Mouse (Mus musculus) small intestine, adult 2 months (tissue): ENCODE results near the gene Sae1. TPM values are rescaled to one million over a fixed set of nuclear protein-coding genes. Genes with fewer than 3 reads are reported as not detected.

Experiments used
- H3K27ac ChIP-seq: fragments of 200-500 bp; 2 replicates; pipeline ENCODE4 v1.5.1; 2012; ENCODE audit warnings: low read depth, low read length, control low read depth, inconsistent platforms; ENCODE audit not compliant: insufficient read depth
- H3K27me3 ChIP-seq: fragments of 200-500 bp; 2 replicates; pipeline ENCODE4 v1.6.1; 2012; ENCODE audit warnings: mild to moderate bottlenecking, moderate library complexity, low read length, inconsistent platforms; ENCODE audit not compliant: control insufficient read depth, insufficient read depth
- H3K36me3 ChIP-seq: fragments of 200-500 bp; 2 replicates; pipeline ENCODE4 v1.6.1; 2012; ENCODE audit warnings: mild to moderate bottlenecking, low read length, control low read depth, inconsistent platforms; ENCODE audit not compliant: control insufficient read depth, insufficient read depth
- H3K4me1 ChIP-seq: fragments of 200-500 bp; 2 replicates; pipeline ENCODE4 v1.6.1; 2012; ENCODE audit warnings: low read length, inconsistent platforms, mixed read lengths; ENCODE audit not compliant: control insufficient read depth, insufficient read depth, insufficient read length
- H3K4me3 ChIP-seq: fragments of 200-500 bp; 2 replicates; pipeline ENCODE4 v1.5.1; 2012; ENCODE audit warnings: low read depth, mild to moderate bottlenecking, control low read depth, inconsistent platforms, low read length, moderate library complexity
- CTCF ChIP-seq: fragments of 200-500 bp; IDR thresholded peaks from 2 replicates; pipeline ENCODE4 v1.5.1; 2012; ENCODE audit warnings: low read depth, mild to moderate bottlenecking, control low read depth, inconsistent platforms, low read length, moderate library complexity, mixed read lengths; ENCODE audit not compliant: insufficient replicate concordance, insufficient read length; ENCODE audit errors: extremely low read depth
- POLR2A ChIP-seq: fragments of 200-500 bp; IDR thresholded peaks from 2 replicates; pipeline ENCODE4 v1.6.1; 2012; ENCODE audit warnings: low read depth, mild to moderate bottlenecking, control low read depth, inconsistent platforms, low read length, moderate library complexity
- WGBS: fragments of 180-500 bp; shearing (Covaris S2); methylation state at CpG from one replicate; pipeline ENCODE4 v1.1.7; 2018; 5-methylcytosine and 5-hydroxymethylcytosine counted together
- polyA plus RNA-seq: library from polyadenylated mRNA; depleted of rRNA; stranded (reverse); fragments of >200 nt; gene quantifications from 2 replicates; pipeline ENCODE4 v1.2.3, GENCODE M21; 2012

The Sae1 gene
- polyA plus RNA-seq, 1 experiment, result 15.0 TPM

DNA sequence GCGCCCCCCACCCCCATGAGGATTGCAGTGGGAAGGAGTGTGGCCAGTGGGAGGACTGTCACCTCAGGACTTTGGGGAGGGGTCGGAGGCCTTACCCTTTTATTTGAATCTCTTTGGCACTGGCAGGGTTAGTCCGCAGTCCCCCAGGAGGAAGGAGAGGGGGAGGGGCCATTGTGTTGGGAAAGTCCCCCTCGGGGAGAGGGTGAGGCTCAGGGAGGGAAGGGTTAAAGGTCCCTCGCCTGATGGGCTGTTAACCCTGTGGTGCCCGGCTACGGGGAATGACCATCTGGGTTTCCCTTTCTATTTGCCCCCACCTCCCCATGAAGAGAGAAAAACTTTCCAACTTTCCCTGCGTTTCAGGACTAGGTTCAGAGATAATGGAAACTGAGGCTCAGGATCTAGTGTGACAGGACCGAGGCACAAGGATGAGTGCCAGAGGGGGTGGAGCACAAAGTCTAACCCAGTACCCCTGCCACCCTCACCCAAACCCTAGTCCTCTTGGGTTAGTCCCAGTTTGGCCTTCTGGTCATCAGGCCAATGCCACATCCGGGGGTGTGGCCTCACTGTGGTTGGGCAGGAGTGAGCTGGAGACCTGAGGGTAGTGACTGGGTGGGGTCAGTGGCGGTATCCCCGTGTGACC is 74.8 kb downstream of the Sae1 start:
- under 1% methylated on average over 12 of the region's 12 CpGs for WGBS
- Histone ChIP-seq H3K27me3 (no peaks in the 10 kb centered on the region), H3K4me1 (peaks cover 26% of the 10 kb centered on the region), H3K27ac (peak overlapping the region; percentile 98), H3K4me3 (peak overlapping the region; percentile 90), H3K36me3 (no peaks in the 10 kb centered on the region; the same call in 1 of the 2 replicates)
- TF ChIP-seq CTCF, result no peak
- no peak; the same call in none of the 2 replicates for TF ChIP-seq POLR2A

DNA sequence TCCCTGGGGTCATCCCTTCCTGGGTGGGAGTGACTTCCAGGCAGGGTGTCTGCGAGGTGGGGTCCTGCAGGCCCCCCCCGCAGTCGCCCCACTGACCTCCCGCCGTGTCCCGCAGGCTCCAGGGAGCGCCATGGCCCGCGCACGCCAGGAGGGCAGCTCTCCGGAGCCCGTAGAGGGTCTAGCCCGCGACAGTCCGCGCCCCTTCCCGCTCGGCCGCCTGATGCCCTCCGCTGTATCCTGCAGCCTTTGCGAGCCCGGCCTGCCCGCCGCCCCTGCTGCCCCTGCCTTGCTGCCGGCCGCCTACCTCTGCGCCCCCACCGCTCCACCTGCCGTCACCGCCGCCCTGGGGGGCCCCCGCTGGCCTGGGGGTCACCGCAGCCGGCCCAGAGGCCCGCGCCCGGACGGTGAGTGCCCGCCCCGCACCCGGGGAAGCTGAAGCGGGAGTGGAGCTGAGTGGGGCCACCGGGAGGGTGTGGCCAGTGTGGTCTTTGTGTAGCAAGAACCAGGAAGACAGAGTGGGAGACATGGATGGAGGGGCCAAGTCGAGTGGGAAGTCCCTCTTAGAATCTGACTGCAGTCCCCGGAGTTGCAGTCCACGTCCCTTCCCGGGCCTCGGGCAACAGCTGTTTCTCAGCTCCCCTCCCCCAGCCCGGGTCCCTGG is 75.5 kb downstream of the Sae1 start:
- Histone ChIP-seq H3K27ac (peak overlapping the region; percentile 98), H3K4me1 (peaks cover 26% of the 10 kb centered on the region), H3K36me3 (no peaks in the 10 kb centered on the region), H3K27me3 (no peaks in the 10 kb centered on the region), H3K4me3 (peak overlapping the region; percentile 90)
- TF ChIP-seq CTCF, result no peak
- TF ChIP-seq POLR2A, result no peak; the same call in 1 of the 2 replicates
- under 1% methylated on average over 48 of the region's 49 CpGs for WGBS

DNA sequence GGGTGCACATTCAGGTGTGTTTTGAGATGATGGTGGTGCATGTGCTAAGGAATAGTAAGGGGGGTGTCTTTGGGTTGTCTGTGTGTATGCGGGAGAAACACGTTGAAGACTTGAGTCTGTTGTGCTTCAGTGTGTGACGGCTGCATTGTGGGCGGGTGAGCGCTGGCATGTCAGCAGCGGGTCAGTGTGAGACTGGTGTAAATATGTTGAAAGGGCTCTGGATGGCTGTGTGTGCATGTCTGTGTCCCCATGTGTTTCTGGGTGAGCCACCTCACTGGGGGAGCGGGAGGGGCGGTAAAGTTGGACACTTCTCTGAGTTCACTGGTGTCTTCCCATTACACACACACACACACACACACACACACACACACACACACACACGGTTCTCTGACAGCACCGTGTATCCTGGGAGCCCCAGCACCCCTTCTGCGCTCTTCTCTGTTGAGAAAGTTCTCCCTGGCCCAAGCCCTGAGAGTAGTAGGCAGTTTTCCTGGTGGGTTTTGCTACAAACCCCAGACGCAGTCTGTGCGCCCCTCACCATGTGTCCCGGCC is 76.1 kb downstream of the Sae1 start:
- Histone ChIP-seq H3K4me3 (peak overlapping the region; percentile 90), H3K27me3 (no peaks in the 10 kb centered on the region), H3K4me1 (peaks cover 26% of the 10 kb centered on the region), H3K36me3 (no peaks in the 10 kb centered on the region), H3K27ac (peak overlapping the region; percentile 98)
- TF ChIP-seq POLR2A, result no peak
- no peak for TF ChIP-seq CTCF
- WGBS, result 4% methylated on average over 14 of the region's 14 CpGs

DNA sequence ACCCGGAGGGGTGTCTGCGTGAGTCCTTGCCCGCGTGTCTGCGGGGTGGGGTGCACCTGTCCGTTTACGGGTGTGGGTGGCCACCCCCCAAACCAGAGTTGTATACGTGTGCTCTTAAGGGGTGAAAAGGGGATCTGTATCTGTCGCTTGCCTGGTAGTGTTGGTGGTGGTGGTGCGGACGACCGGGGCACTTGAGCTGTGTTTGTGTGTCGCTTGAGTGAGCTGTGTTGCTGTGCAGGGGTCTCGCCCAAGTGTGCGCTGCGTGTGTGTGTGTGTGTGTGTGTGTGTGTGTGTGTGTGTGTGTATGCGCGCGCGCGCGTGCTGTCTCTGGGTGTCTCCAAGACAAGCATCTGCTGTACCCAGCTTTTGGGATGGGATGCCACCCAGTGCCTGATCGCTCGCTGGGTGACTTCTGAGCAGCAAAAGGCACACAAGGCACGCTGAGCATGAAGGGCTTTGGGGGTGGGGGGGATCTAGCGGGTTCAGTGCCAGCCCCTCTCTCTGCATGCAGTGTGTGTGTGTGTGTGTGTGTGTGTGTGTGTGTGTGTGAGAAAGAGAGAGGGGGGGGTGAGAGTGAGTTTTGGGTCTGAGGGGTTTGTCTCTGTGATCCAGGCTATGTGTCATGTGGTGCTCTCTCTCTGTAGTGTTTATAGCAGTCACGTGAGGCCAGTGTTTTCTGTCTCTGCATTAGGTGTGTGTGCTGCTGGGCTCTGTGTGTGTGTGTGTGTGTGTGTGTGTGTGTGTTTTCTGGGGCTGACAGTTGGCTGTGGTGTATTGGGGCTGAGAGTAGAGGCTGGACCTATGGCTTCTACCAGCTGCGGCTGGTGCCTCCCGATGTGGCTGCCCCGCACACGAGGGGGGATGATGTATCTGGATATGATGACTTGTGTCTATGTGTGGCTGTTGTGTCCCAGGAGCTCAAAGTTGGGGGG is 76.8 kb downstream of the Sae1 start:
- H3K36me3 ChIP-seq, result no peaks in the 10 kb centered on the region
- no peak for TF ChIP-seq CTCF
- no peak for TF ChIP-seq POLR2A
- no peaks in the 10 kb centered on the region for H3K27me3 ChIP-seq
- peak overlapping the region; percentile 90 for H3K4me3 ChIP-seq
- 0 out of 2 replicates have a peak overlapping the region, but pooled peaks have one; percentile 98 for H3K27ac ChIP-seq
- peaks cover 26% of the 10 kb centered on the region for H3K4me1 ChIP-seq
- under 1% methylated on average over 31 of the region's 31 CpGs for WGBS

DNA sequence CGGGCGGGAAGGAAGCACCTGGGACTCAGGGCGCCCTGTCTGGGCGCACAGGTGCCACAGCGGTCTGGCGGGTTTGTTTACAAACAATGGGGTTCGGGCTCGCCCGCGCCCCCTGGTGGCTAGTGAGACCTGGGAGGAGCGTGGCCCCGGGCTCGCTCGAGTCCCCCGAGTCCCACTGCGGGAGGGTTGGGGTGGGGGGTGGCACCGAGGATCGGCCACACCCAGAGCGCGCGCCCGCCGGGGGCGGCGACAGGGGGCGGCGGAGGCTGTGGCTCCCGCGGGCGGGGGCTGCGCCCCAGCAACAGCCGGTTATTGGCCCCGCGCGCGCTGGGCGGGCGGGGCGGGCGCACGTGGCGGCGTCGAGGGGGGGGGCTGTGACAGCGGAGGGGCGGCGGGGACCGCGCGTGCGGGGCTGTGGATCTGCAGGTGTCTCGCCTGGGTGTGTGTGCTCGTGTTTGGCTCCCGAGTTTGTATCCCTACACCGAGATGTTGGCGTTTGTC is 77.5 kb downstream of the Sae1 start:
- Histone ChIP-seq H3K4me3 (peak overlapping the region; percentile 72), H3K4me1 (peaks cover 26% of the 10 kb centered on the region), H3K27ac (peak overlapping the region; percentile 81), H3K27me3 (no peaks in the 10 kb centered on the region), H3K36me3 (no peaks in the 10 kb centered on the region)
- TF ChIP-seq CTCF (peak; percentile 64), POLR2A (no peak)
- WGBS, result under 1% methylated on average over 51 of the region's 56 CpGs

DNA sequence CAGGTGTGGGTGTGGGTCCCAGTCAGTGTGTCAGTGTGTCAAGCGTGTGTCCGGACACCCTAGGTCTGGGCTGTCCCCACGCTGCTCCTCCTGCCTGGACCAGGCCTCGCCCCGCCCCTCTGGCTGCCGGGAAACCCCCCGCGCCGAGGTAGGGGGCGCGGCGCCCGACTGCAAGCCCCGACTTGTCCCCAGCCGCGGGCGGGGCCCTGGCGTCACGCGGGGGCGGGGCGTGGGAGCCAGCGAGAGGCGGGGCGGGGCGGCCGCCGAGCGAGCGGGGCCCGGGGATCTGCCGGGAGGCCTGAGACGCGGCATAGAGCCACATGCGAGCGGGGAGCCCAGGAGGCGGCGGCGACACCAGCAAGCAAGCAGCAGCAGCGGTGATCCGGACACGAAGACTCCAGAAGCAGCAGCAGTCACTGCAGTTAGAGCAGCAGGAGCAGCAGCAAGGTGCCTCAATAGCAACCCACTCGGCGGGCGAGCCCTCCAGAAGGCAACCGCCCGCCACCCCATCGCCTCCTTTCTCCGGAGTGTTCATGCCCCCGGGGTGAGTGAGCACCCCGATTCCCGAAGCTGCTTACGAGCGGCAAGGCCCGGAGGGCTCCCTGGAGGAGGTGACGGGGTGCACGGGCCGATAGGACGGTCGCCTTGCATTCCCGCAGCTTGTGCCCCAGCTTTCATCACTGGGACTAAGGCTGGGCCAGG is 78.1 kb downstream of the Sae1 start:
- Histone ChIP-seq H3K4me1 (peaks cover 26% of the 10 kb centered on the region), H3K27ac (peak overlapping the region; percentile 81), H3K36me3 (no peaks in the 10 kb centered on the region), H3K4me3 (peak overlapping the region; percentile 72), H3K27me3 (no peaks in the 10 kb centered on the region)
- no peak; the same call in none of the 2 replicates for TF ChIP-seq POLR2A
- TF ChIP-seq CTCF, result no peak
- WGBS, result under 1% methylated on average over 61 of the region's 61 CpGs
